Mouse (Mus musculus) forebrain, embryonic 16.5 days (tissue): ENCODE measurements around the gene Cyp26b1. TPM values are rescaled to one million over a fixed set of nuclear protein-coding genes. Genes with fewer than 3 reads are reported as not detected.
A peak's percentile ranks its signal among the peaks of the same experiment; 100 is the strongest.
"Not testable (repeated sequence)": the region's sequence is repeated elsewhere in the genome, so short reads cannot be mapped to it uniquely, and the experiment has no call there.

Source experiments
- ATAC-seq: fragments of 200-750 bp; cut with Nextera tagmentation; 2 replicates; pipeline ENCODE4 v1.8.0; 2017; ENCODE audit warnings: mild to moderate bottlenecking, moderate library complexity
- H3K27ac ChIP-seq: fragments of 300-500 bp; sonication (generic); 2 replicates; pipeline ENCODE4 v1.5.1; 2014; ENCODE audit warnings: low read length, control low read depth
- H3K27me3 ChIP-seq: fragments of 300-500 bp; sonication (generic); replicated peaks from 2 replicates; pipeline ENCODE4 v1.6.1; 2014; ENCODE audit warnings: low read length; ENCODE audit not compliant: control insufficient read depth, insufficient read depth
- H3K36me3 ChIP-seq: fragments of 300-500 bp; sonication (generic); 2 replicates; pipeline ENCODE4 v1.6.1; 2014; ENCODE audit not compliant: control insufficient read depth, insufficient read depth
- H3K4me1 ChIP-seq: fragments of 300-500 bp; sonication (generic); replicated peaks from 2 replicates; pipeline ENCODE4 v1.6.1; 2014; ENCODE audit warnings: low read length; ENCODE audit not compliant: control insufficient read depth, insufficient read depth
- H3K4me2 ChIP-seq: fragments of 300-500 bp; sonication (generic); 2 replicates; pipeline ENCODE4 v1.6.1; 2014; ENCODE audit warnings: mild to moderate bottlenecking, low read length, control low read depth
- H3K4me3 ChIP-seq: fragments of 300-500 bp; sonication (generic); replicated peaks from 2 replicates; pipeline ENCODE4 v1.5.1; 2014; ENCODE audit warnings: mild to moderate bottlenecking, low read length, control low read depth
- H3K9ac ChIP-seq: fragments of 300-500 bp; sonication (generic); replicated peaks from 2 replicates; pipeline ENCODE4 v1.6.1; 2014; ENCODE audit warnings: low read depth, low read length, control low read depth
- H3K9me3 ChIP-seq: fragments of 300-500 bp; sonication (generic); 2 replicates; pipeline ENCODE4 v1.6.1; 2016; ENCODE audit warnings: low read length; ENCODE audit not compliant: control insufficient read depth
- WGBS: fragments of 180-500 bp; shearing (Covaris S2); extraction: QIAGEN DNeasy Blood & Tissue Kit; methylation state at CpG from one replicate; pipeline ENCODE4 v1.1.7; 2014; 5-methylcytosine and 5-hydroxymethylcytosine counted together
- polyA plus RNA-seq: library from polyadenylated mRNA; unstranded; fragments of >200 nt; fragmentation: Nextera tagmentation; extraction: Ambion mirVana; gene quantifications from 2 replicates; pipeline ENCODE4 v1.2.1, GENCODE M21; 2015

The Cyp26b1 gene
- polyA plus RNA-seq, 1 experiment from 2014 or later: 3.6 TPM

DNA sequence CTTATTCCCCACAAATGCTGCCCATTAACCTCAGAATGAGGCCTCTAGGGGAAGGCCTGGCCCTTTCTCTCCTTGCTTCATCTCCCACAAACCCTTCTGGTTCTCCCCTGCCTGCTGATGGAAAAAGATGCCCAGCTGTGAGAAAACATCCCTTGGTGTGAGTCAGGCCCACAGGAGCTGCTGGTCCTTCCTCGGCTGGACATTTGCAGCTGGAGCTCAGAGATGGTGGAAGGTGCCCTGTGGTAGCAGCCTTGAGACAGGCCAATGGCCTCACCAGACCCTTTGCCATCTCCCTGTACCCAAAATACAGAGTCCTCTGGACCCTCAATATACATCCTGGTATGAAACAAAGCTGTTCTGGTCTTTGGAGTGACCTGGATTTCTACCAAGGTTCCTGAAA lies 22.9 kb upstream of the Cyp26b1 start:
- no peaks in the 10 kb centered on the region for H3K36me3 ChIP-seq
- no peaks in the 10 kb centered on the region for H3K27me3 ChIP-seq
- no peaks in the 10 kb centered on the region for H3K4me1 ChIP-seq
- H3K4me3 ChIP-seq: no peak overlapping the region
- no peaks in the 10 kb centered on the region for H3K9me3 ChIP-seq
- no peak overlapping the region for H3K27ac ChIP-seq
- no peak for ATAC-seq
- H3K9ac ChIP-seq: no peak overlapping the region
- 55% methylated on average over 1 of the region's 1 CpGs for WGBS
- H3K4me2 ChIP-seq: no peak overlapping the region

GRCm38 (mm10) chr6:84613561-84613960 lies 19.9 kb upstream of the Cyp26b1 start:
- H3K9ac ChIP-seq: no peak overlapping the region
- 89% methylated on average over 3 of the region's 3 CpGs for WGBS
- H3K27me3 ChIP-seq: no peaks in the 10 kb centered on the region
- no peak for ATAC-seq
- no peaks in the 10 kb centered on the region for H3K9me3 ChIP-seq
- H3K36me3 ChIP-seq: no peaks in the 10 kb centered on the region
- H3K4me3 ChIP-seq: no peak overlapping the region
- H3K4me1 ChIP-seq: no peaks in the 10 kb centered on the region
- H3K4me2 ChIP-seq: no peak overlapping the region
- no peak overlapping the region for H3K27ac ChIP-seq

- WGBS: 31% methylated on average over 1 of the region's 1 CpGs
These were observed 7.6 kb upstream of the Cyp26b1 start for GRCm38 (mm10) chr6:84601136-84601889.

DNA sequence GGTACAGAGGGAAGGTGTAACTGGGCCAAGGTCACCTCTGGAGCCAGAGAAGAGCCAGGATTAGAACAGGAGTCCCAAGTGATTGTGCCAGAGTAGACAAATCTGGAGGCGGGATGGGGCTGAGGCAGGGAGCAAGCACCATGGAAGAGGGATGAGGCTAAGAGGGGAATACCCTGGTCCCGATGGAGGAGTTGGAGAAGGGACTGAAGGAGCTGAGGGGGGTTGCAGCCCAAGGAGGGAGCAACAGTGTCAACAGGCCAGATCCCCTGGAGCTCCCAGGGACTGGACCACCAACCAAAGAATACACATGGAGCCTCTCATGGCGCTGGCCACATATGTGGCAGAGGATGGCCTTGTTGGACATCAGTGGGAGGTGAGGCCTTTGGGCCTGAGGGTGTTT lies 5.6 kb upstream of the Cyp26b1 start:
- not testable (repeated sequence) for H3K9ac ChIP-seq, H3K36me3 ChIP-seq, H3K27me3 ChIP-seq, H3K4me2 ChIP-seq, ATAC-seq, H3K9me3 ChIP-seq, H3K27ac ChIP-seq, H3K4me1 ChIP-seq, H3K4me3 ChIP-seq
- WGBS: 92% methylated on average over 3 of the region's 3 CpGs

More at GRCm38 (mm10) chr6:84601136-84601889, 7.6 kb upstream of the Cyp26b1 start:
- no peaks in the 10 kb centered on the region for H3K27me3 ChIP-seq
- no peak for ATAC-seq
- no peak overlapping the region for H3K9ac ChIP-seq
- H3K4me2 ChIP-seq: no peak overlapping the region
- H3K4me1 ChIP-seq: no peaks in the 10 kb centered on the region
- no peak overlapping the region for H3K27ac ChIP-seq
- H3K36me3 ChIP-seq: no peaks in the 10 kb centered on the region
- no peak overlapping the region for H3K4me3 ChIP-seq
- H3K9me3 ChIP-seq: no peaks in the 10 kb centered on the region

DNA sequence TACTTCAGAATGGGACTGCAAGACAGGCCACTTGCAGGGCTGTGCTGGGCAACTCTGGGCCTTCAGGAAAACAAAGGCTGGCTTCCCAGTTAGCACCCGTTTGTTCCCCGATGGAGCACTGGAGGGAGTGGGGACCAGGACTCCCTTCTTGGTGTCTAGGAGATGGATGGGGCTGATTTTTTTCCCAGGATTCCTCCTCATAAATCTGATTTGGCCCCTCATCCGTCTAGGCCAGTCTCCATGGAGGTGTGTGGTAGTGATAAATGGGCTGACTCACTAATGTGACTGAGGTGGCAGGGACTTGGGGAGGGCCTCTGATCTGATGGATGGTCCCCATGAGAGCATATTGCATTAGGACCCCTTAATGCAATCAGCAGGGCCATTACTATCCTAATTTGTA lies 5.0 kb upstream of the Cyp26b1 start:
- no peak overlapping the region for H3K27ac ChIP-seq
- no peak overlapping the region for H3K4me2 ChIP-seq
- no peak for ATAC-seq
- no peaks in the 10 kb centered on the region for H3K27me3 ChIP-seq
- no peaks in the 10 kb centered on the region for H3K9me3 ChIP-seq
- H3K4me3 ChIP-seq: no peak overlapping the region
- no peaks in the 10 kb centered on the region for H3K36me3 ChIP-seq
- WGBS: 87% methylated on average over 3 of the region's 3 CpGs
- H3K4me1 ChIP-seq: no peaks in the 10 kb centered on the region
- no peak overlapping the region for H3K9ac ChIP-seq

GRCm38 (mm10) chr6:84594626-84595025 lies 918 bp upstream of the Cyp26b1 start:
- H3K4me3 ChIP-seq: no peak overlapping the region
- H3K4me1 ChIP-seq: peaks cover 6% of the 10 kb centered on the region
- H3K27ac ChIP-seq: no peak overlapping the region
- ATAC-seq: no peak
- no peak overlapping the region for H3K9ac ChIP-seq
- H3K27me3 ChIP-seq: peaks cover 3% of the 10 kb centered on the region
- WGBS: 21% methylated on average over 3 of the region's 3 CpGs
- H3K9me3 ChIP-seq: no peaks in the 10 kb centered on the region
- no peak overlapping the region for H3K4me2 ChIP-seq
- no peaks in the 10 kb centered on the region for H3K36me3 ChIP-seq

DNA sequence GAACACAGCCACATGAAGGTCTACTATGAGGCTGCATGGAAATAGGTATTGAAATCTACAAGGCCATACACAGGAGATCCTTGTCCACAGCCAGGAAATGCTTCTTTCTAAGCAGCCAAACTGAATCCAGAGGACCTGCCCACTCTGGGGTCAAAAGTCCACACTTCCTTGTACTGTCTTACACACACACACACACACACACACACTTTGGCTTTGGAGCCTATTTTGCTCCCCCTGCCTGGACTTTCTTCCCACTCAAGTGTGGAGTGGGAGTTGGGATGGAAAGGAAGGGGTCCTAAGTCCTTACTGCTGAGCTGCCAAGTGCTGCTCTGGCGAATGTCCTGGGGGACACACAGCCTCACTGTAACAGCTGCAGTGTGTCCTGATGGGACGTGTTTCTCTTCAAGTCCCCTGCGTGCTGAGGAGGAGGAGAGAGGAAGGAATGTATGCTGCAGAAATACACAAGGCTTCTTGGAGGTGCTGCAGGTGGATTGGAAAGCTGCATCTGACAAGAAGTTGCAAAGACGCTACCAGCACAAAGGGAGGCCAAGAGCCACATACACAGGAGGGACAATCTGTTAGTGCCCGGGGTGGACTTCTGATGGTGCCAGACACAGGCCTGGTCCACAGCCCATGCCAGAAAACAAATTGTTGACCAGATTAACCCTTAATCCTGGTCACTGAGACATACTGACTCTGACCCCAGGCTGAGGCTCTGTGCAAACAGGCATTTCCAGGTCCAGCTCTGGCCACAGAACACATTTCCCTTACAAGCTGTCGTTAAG lies 2.6 kb downstream of the Cyp26b1 start:
- WGBS: 71% methylated on average over 6 of the region's 6 CpGs
- Histone ChIP-seq H3K36me3 (no peaks in the 10 kb centered on the region), H3K27me3 (peaks cover 24% of the 10 kb centered on the region), H3K4me1 (peaks cover 35% of the 10 kb centered on the region), H3K4me2 (no peak overlapping the region), H3K9me3 (no peaks in the 10 kb centered on the region), H3K9ac (no peak overlapping the region), H3K27ac (no peak overlapping the region), H3K4me3 (no peak overlapping the region)
- ATAC-seq: no peak

- Histone ChIP-seq H3K4me2 (peak overlapping the region; percentile 46), H3K4me3 (peak overlapping the region; percentile 20; the same call in 1 of the 2 replicates), H3K9me3 (no peaks in the 10 kb centered on the region), H3K9ac (no peak overlapping the region), H3K27ac (no peak overlapping the region), H3K36me3 (no peaks in the 10 kb centered on the region), H3K4me1 (peaks cover 46% of the 10 kb centered on the region), H3K27me3 (peaks cover 32% of the 10 kb centered on the region)
- 4% methylated on average over 39 of the region's 39 CpGs for WGBS
- peak; percentile 72 for ATAC-seq
These were observed 3.7 kb downstream of the Cyp26b1 start for GRCm38 (mm10) chr6:84589742-84590686.
